Mouse (Mus musculus) CH12.LX (cell line): ENCODE results near the gene Nme3. TPM values are rescaled to one million over a fixed set of nuclear protein-coding genes. Genes with fewer than 3 reads are reported as not detected.

ENCODE experiments used
- DNase-seq: peaks from one replicate; pipeline ENCODE4 v3.0.0-alpha.2; 2013; ENCODE audit errors: extremely low read depth
- H3K27ac ChIP-seq: 2 replicates; pipeline ENCODE4 v1.5.1; 2012; ENCODE audit warnings: low read depth, mild to moderate bottlenecking, control low read depth, moderate library complexity; ENCODE audit not compliant: insufficient read depth
- H3K27me3 ChIP-seq: replicated peaks from 2 replicates; pipeline ENCODE3; 2012; ENCODE audit warnings: inconsistent platforms
- H3K36me3 ChIP-seq, 2 experiments: replicated peaks in 1 of 2; 2 replicates each; pipeline versions ENCODE3 to v1.6.1; 2012; ENCODE audit warnings: inconsistent platforms in 1 of 2, low read length in 1 of 2, mild to moderate bottlenecking in 1 of 2, mixed read lengths in 1 of 2, moderate library complexity in 1 of 2; ENCODE audit not compliant: control insufficient read depth in 1 of 2, insufficient read depth in 1 of 2
- H3K4me1 ChIP-seq, 2 experiments: 2 replicates each; pipeline ENCODE4 v1.6.1; 2012; ENCODE audit warnings: inconsistent platforms in 1 of 2, moderate library complexity in 1 of 2; ENCODE audit not compliant: insufficient read depth in 2 of 2, control insufficient read depth in 1 of 2
- H3K4me2 ChIP-seq: 2 replicates; pipeline ENCODE4 v1.6.1; 2012; ENCODE audit warnings: low read depth, mild to moderate bottlenecking, control low read depth; ENCODE audit not compliant: poor library complexity, insufficient read depth, severe bottlenecking
- H3K4me3 ChIP-seq, 3 experiments: fragments of 150-350 bp in 1 of 3; sonication (generic) in 1 of 3; replicated peaks in 1 of 3; 2 replicates each; pipeline versions ENCODE3 to v1.5.1; 2011 to 2012; ENCODE audit warnings: low read depth in 2 of 3, low read length in 2 of 3, mild to moderate bottlenecking in 2 of 3, moderate library complexity in 2 of 3, control low read depth in 1 of 3, improper control_type of control experiment in 1 of 3, inconsistent platforms in 1 of 3, mixed read lengths in 1 of 3; ENCODE audit not compliant: poor library complexity in 1 of 3
- H3K79me2 ChIP-seq: replicated peaks from 2 replicates; pipeline ENCODE4 v1.6.1; 2012; ENCODE audit warnings: mild to moderate bottlenecking, moderate library complexity; ENCODE audit not compliant: control insufficient read depth, poor library complexity, insufficient read depth, severe bottlenecking; ENCODE audit errors: extremely low read depth
- H3K9ac ChIP-seq: 2 replicates; pipeline ENCODE4 v1.6.1; 2012; ENCODE audit warnings: low read depth, mild to moderate bottlenecking, control low read depth, moderate library complexity; ENCODE audit not compliant: insufficient read depth
- H3K9me3 ChIP-seq: replicated peaks from 2 replicates; pipeline ENCODE3; 2012; ENCODE audit warnings: low read length, inconsistent platforms, mixed read lengths
- CHD1 ChIP-seq: IDR thresholded peaks from 2 replicates; pipeline ENCODE4 v1.6.1; 2012; ENCODE audit warnings: low read depth, low read length, improper control_type of control experiment, inconsistent platforms
- CTCF ChIP-seq, 2 experiments: IDR thresholded peaks in 1 of 2; conservative IDR thresholded peaks in 1 of 2; 2 replicates each; pipeline ENCODE4 v1.5.1; 2011 to 2012; ENCODE audit warnings: low read depth in 2 of 2, low read length in 2 of 2, improper control_type of control experiment in 1 of 2, inconsistent platforms in 1 of 2, mild to moderate bottlenecking in 1 of 2, moderate library complexity in 1 of 2
- E2F4 ChIP-seq: IDR thresholded peaks from 2 replicates; pipeline ENCODE4 v1.6.1; 2011; ENCODE audit warnings: low read depth, low read length, improper control_type of control experiment; ENCODE audit not compliant: insufficient replicate concordance
- HCFC1 ChIP-seq: IDR thresholded peaks from 2 replicates; pipeline ENCODE4 v1.6.1; 2012; ENCODE audit warnings: low read depth, mild to moderate bottlenecking, inconsistent platforms, low read length, improper control_type of control experiment
- JUN ChIP-seq: IDR thresholded peaks from 2 replicates; pipeline ENCODE4 v1.6.1; 2011; ENCODE audit warnings: low read depth, mild to moderate bottlenecking, low read length, improper control_type of control experiment, moderate library complexity; ENCODE audit not compliant: insufficient read depth
- MAFK ChIP-seq: IDR thresholded peaks from 2 replicates; pipeline ENCODE4 v1.6.1; 2011; ENCODE audit warnings: low read length, improper control_type of control experiment; ENCODE audit not compliant: insufficient replicate concordance
- MAX ChIP-seq: IDR thresholded peaks from 2 replicates; pipeline ENCODE4 v1.6.1; 2011; ENCODE audit warnings: low read length, improper control_type of control experiment
- MEF2A ChIP-seq: IDR thresholded peaks from 2 replicates; pipeline ENCODE4 v1.6.1; 2014; ENCODE audit warnings: low read depth, mild to moderate bottlenecking, inconsistent platforms, low read length, improper control_type of control experiment, borderline replicate concordance
- MXI1 ChIP-seq: IDR thresholded peaks from 2 replicates; pipeline ENCODE4 v1.6.1; 2011; ENCODE audit warnings: mild to moderate bottlenecking, low read depth, low read length, improper control_type of control experiment
- NELFE ChIP-seq: IDR thresholded peaks from 2 replicates; pipeline ENCODE4 v1.6.1; 2011; ENCODE audit warnings: low read depth, low read length, improper control_type of control experiment
- RAD21 ChIP-seq: IDR thresholded peaks from 2 replicates; pipeline ENCODE4 v1.6.1; 2011; ENCODE audit warnings: low read depth, mild to moderate bottlenecking, low read length, improper control_type of control experiment, moderate library complexity
- SIN3A ChIP-seq: IDR thresholded peaks from 2 replicates; pipeline ENCODE4 v1.6.1; 2012; ENCODE audit warnings: low read length, improper control_type of control experiment, inconsistent platforms
- SMC3 ChIP-seq: IDR thresholded peaks from 2 replicates; pipeline ENCODE4 v1.6.1; 2011; ENCODE audit warnings: low read depth, low read length, improper control_type of control experiment
- TCF12 ChIP-seq: IDR thresholded peaks from 2 replicates; pipeline ENCODE4 v1.6.1; 2014; ENCODE audit warnings: low read depth, mild to moderate bottlenecking, inconsistent platforms, low read length, improper control_type of control experiment
- USF1 ChIP-seq: IDR thresholded peaks from 2 replicates; pipeline ENCODE4 v1.6.1; 2014; ENCODE audit warnings: low read depth, mild to moderate bottlenecking, inconsistent platforms, low read length, improper control_type of control experiment
- dilution Hi-C: fragments of 300-500 bp; cut with MboI; formaldehyde crosslinking; loops from 2 replicates; pipeline ENCODE4 v1.14.3; 2020; ENCODE audit warnings: low sequenced_read_pairs; ENCODE audit not compliant: extremely low pct_unique_long_range_greater_than_20kb, extremely low pct_ligation_motif_present
- in situ Hi-C: fragments of 300-500 bp; cut with MboI; formaldehyde crosslinking; loops from 3 replicates; pipeline ENCODE4 v1.14.3; 2019; ENCODE audit warnings: low sequenced_read_pairs, low pct_ligation_motif_present, low pct_unique_long_range_greater_than_20kb, mixed read lengths
- polyA plus RNA-seq: library from polyadenylated mRNA; unstranded; fragments of >175 nt; gene quantifications from 2 replicates; pipeline ENCODE4 v1.2.1, GENCODE M21; 2012; ENCODE audit warnings: low read depth; ENCODE audit not compliant: insufficient read length
- total RNA-seq, 2 experiments: library from RNA; depleted of rRNA; stranded (reverse); fragments of 300-350 nt in 1 of 2; fragments of >200 nt in 1 of 2; gene quantifications; 2 replicates each; pipeline ENCODE4 v1.2.3; 2012 to 2014

The Nme3 gene
- total and polyA plus RNA-seq, 3 experiments = 11.4 to 16.7 (median 13.8) TPM

- no peak overlapping the region for H3K9ac ChIP-seq
- H3K4me1 ChIP-seq = peaks cover 16 to 50% of the 10 kb centered on the region in 2 experiments
- H3K9me3 ChIP-seq = no peaks in the 10 kb centered on the region
- peaks cover 33 to 53% of the 10 kb centered on the region in 2 experiments for H3K36me3 ChIP-seq
- in situ Hi-C loops (no loop called here), dilution Hi-C loops (no loop called here)
- DNase-seq = no peak
- H3K27me3 ChIP-seq = peaks cover under 1% of the 10 kb centered on the region
- no peak overlapping the region for H3K27ac ChIP-seq
- H3K79me2 ChIP-seq = no peaks in the 10 kb centered on the region; the same call in 1 of the 2 replicates
- H3K4me2 ChIP-seq = no peak overlapping the region
- TF ChIP-seq CTCF (conservative IDR thresholded peaks at IDR 0.05 in 1 of 2, IDR thresholded peaks at IDR 0.05 in 1 of 2; ENCODE audit: low read depth in 2 of 2, low read length in 2 of 2) (no peak), HCFC1 (no peak), MAX (no peak), SIN3A (no peak), MEF2A (no peak), USF1 (no peak), E2F4 (no peak), TCF12 (no peak), MAFK (no peak), SMC3 (no peak), RAD21 (no peak), NELFE (no peak), JUN (no peak), MXI1 (no peak)
- H3K4me3 ChIP-seq = no peak overlapping the region
Observed at GRCm38 (mm10) chr17:24856589-24856988, 39.7 kb upstream of the Nme3 start.

- in situ Hi-C loops = no loop called here
- no peak for DNase-seq
- Histone ChIP-seq H3K4me1 (peaks cover 16 to 47% of the 10 kb centered on the region in 2 experiments), H3K27ac (no peak overlapping the region), H3K9me3 (no peaks in the 10 kb centered on the region), H3K36me3 (peaks cover 38 to 60% of the 10 kb centered on the region in 2 experiments), H3K4me2 (no peak overlapping the region), H3K79me2 (no peaks in the 10 kb centered on the region; the same call in 1 of the 2 replicates), H3K9ac (no peak overlapping the region), H3K27me3 (no peaks in the 10 kb centered on the region), H3K4me3 (no peak overlapping the region)
- dilution Hi-C loops = no loop called here
- no peak for TF ChIP-seq CHD1
Observed at GRCm38 (mm10) chr17:24857831-24858470, 38.3 kb upstream of the Nme3 start.
